Mouse (Mus musculus) forebrain, embryonic 10.5 days (tissue): Measurements from ENCODE around the gene Miox. TPM values are rescaled to one million over a fixed set of nuclear protein-coding genes. Genes with fewer than 3 reads are reported as not detected.

Source experiments
- DNase-seq: peaks from one replicate; pipeline ENCODE4 v3.0.0-alpha.2; 2017; ENCODE audit warnings: low spot score; ENCODE audit errors: extremely low spot score
- H3K27ac ChIP-seq: fragments of 300-500 bp; sonication (generic); 2 replicates; pipeline ENCODE4 v1.5.1; 2016; ENCODE audit warnings: mild to moderate bottlenecking
- H3K27me3 ChIP-seq: fragments of 300-500 bp; sonication (generic); 2 replicates; pipeline ENCODE4 v1.6.1; 2016; ENCODE audit warnings: mild to moderate bottlenecking; ENCODE audit not compliant: poor library complexity, severe bottlenecking
- H3K36me3 ChIP-seq: fragments of 300-500 bp; sonication (generic); replicated peaks from 2 replicates; pipeline ENCODE4 v1.6.1; 2016; ENCODE audit warnings: mild to moderate bottlenecking, moderate library complexity
- H3K4me1 ChIP-seq: fragments of 300-500 bp; sonication (generic); 2 replicates; pipeline ENCODE4 v1.6.1; 2016
- H3K4me3 ChIP-seq: fragments of 300-500 bp; sonication (generic); 2 replicates; pipeline ENCODE4 v1.5.1; 2016; ENCODE audit warnings: mild to moderate bottlenecking, moderate library complexity
- H3K9me3 ChIP-seq: fragments of 300-500 bp; sonication (generic); 2 replicates; pipeline ENCODE4 v1.6.1; 2016; ENCODE audit warnings: mild to moderate bottlenecking, moderate library complexity
- WGBS: fragments of 180-500 bp; shearing (Covaris S2); methylation state at CpG from one replicate; pipeline ENCODE4 v1.1.7; 2016; 5-methylcytosine and 5-hydroxymethylcytosine counted together
- polyA plus RNA-seq: library from polyadenylated mRNA; unstranded; fragments of >200 nt; fragmentation: Nextera tagmentation; extraction: Ambion mirVana; gene quantifications from 2 replicates; pipeline ENCODE4 v1.2.1, GENCODE M21; 2016

The Miox gene
- not detected in 2 replicates for polyA plus RNA-seq

GRCm38 (mm10) chr15:89334271-89334670, at the start of gene Miox:
Gene Miox, plus strand, starts transcription at chr15:89334398.
- no peak for DNase-seq
- Histone ChIP-seq H3K36me3 (no peaks in the 10 kb centered on the region), H3K4me3 (no peak within 1 kb of the TSS), H3K27me3 (no peaks in the 10 kb centered on the region), H3K9me3 (no peaks in the 10 kb centered on the region), H3K4me1 (no peaks in the 10 kb centered on the region), H3K27ac (no peak within 1 kb of the TSS)
- 93% methylated on average over 7 of the region's 7 CpGs for WGBS

- Histone ChIP-seq H3K4me1 (no peaks in the 10 kb centered on the region), H3K9me3 (no peaks in the 10 kb centered on the region), H3K27me3 (no peaks in the 10 kb centered on the region), H3K4me3 (no peak overlapping the region), H3K27ac (no peak overlapping the region), H3K36me3 (peaks cover 99% of the 10 kb centered on the region)
- no peak for DNase-seq
These were observed 49.2 kb upstream of the Miox start for GRCm38 (mm10) chr15:89285004-89285403.

GRCm38 (mm10) chr15:89285478-89285877, 48.7 kb upstream of the Miox start:
- no peak overlapping the region for H3K4me3 ChIP-seq
- DNase-seq: no peak
- H3K4me1 ChIP-seq: no peaks in the 10 kb centered on the region
- no peaks in the 10 kb centered on the region for H3K9me3 ChIP-seq
- H3K27ac ChIP-seq: no peak overlapping the region
- H3K27me3 ChIP-seq: no peaks in the 10 kb centered on the region
- 92% methylated on average over 5 of the region's 5 CpGs for WGBS
- H3K36me3 ChIP-seq: peaks cover 99% of the 10 kb centered on the region

GRCm38 (mm10) chr15:89286114-89286513, 48.1 kb upstream of the Miox start:
- Histone ChIP-seq H3K4me1 (no peaks in the 10 kb centered on the region), H3K36me3 (peaks cover 99% of the 10 kb centered on the region), H3K27me3 (no peaks in the 10 kb centered on the region), H3K4me3 (no peak overlapping the region), H3K9me3 (no peaks in the 10 kb centered on the region), H3K27ac (no peak overlapping the region)
- no peak for DNase-seq
- 93% methylated on average over 7 of the region's 7 CpGs for WGBS

- no peaks in the 10 kb centered on the region for H3K4me1 ChIP-seq
- no peaks in the 10 kb centered on the region for H3K9me3 ChIP-seq
- no peak overlapping the region for H3K27ac ChIP-seq
- H3K4me3 ChIP-seq: no peak overlapping the region
- DNase-seq: no peak
- WGBS: 92% methylated on average over 5 of the region's 5 CpGs
- no peaks in the 10 kb centered on the region for H3K27me3 ChIP-seq
- H3K36me3 ChIP-seq: peaks cover 99% of the 10 kb centered on the region
These were observed 47.6 kb upstream of the Miox start for GRCm38 (mm10) chr15:89286582-89286981.

GRCm38 (mm10) chr15:89288227-89288767, 45.9 kb upstream of the Miox start:
- DNase-seq: no peak
- Histone ChIP-seq H3K36me3 (peaks cover 99% of the 10 kb centered on the region), H3K4me1 (no peaks in the 10 kb centered on the region), H3K27ac (no peak overlapping the region), H3K4me3 (no peak overlapping the region), H3K9me3 (no peaks in the 10 kb centered on the region), H3K27me3 (no peaks in the 10 kb centered on the region)
- WGBS: 91% methylated on average over 23 of the region's 23 CpGs

GRCm38 (mm10) chr15:89289455-89289854, 44.7 kb upstream of the Miox start:
- Histone ChIP-seq H3K36me3 (peaks cover 99% of the 10 kb centered on the region), H3K27me3 (no peaks in the 10 kb centered on the region), H3K4me3 (no peak overlapping the region), H3K27ac (no peak overlapping the region), H3K9me3 (no peaks in the 10 kb centered on the region), H3K4me1 (no peaks in the 10 kb centered on the region)
- 95% methylated on average over 11 of the region's 11 CpGs for WGBS
- no peak for DNase-seq

GRCm38 (mm10) chr15:89291521-89291920, 42.7 kb upstream of the Miox start:
- Histone ChIP-seq H3K4me1 (no peaks in the 10 kb centered on the region), H3K27me3 (no peaks in the 10 kb centered on the region), H3K36me3 (peaks cover 100% of the 10 kb centered on the region), H3K4me3 (no peak overlapping the region), H3K9me3 (no peaks in the 10 kb centered on the region), H3K27ac (no peak overlapping the region)
- 84% methylated on average over 3 of the region's 3 CpGs for WGBS
- no peak for DNase-seq

- WGBS: 89% methylated on average over 2 of the region's 2 CpGs
- no peak overlapping the region for H3K27ac ChIP-seq
- no peaks in the 10 kb centered on the region for H3K4me1 ChIP-seq
- H3K9me3 ChIP-seq: no peaks in the 10 kb centered on the region
- no peak overlapping the region for H3K4me3 ChIP-seq
- DNase-seq: no peak
- no peaks in the 10 kb centered on the region for H3K27me3 ChIP-seq
- peaks cover 100% of the 10 kb centered on the region for H3K36me3 ChIP-seq
These were observed 41.4 kb upstream of the Miox start for GRCm38 (mm10) chr15:89292795-89293194.

GRCm38 (mm10) chr15:89293778-89294177, 40.4 kb upstream of the Miox start:
- Histone ChIP-seq H3K27ac (no peak overlapping the region), H3K4me1 (no peaks in the 10 kb centered on the region), H3K9me3 (no peaks in the 10 kb centered on the region), H3K36me3 (peaks cover 99% of the 10 kb centered on the region), H3K4me3 (no peak overlapping the region), H3K27me3 (no peaks in the 10 kb centered on the region)
- 93% methylated on average over 10 of the region's 10 CpGs for WGBS
- no peak for DNase-seq

- no peaks in the 10 kb centered on the region for H3K9me3 ChIP-seq
- H3K4me1 ChIP-seq: no peaks in the 10 kb centered on the region
- peaks cover 97% of the 10 kb centered on the region for H3K36me3 ChIP-seq
- no peak for DNase-seq
- WGBS: 93% methylated on average over 8 of the region's 8 CpGs
- no peaks in the 10 kb centered on the region for H3K27me3 ChIP-seq
- no peak overlapping the region for H3K4me3 ChIP-seq
- no peak overlapping the region for H3K27ac ChIP-seq
These were observed 38.5 kb upstream of the Miox start for GRCm38 (mm10) chr15:89295580-89296165.

GRCm38 (mm10) chr15:89296465-89296864, 37.7 kb upstream of the Miox start:
- Histone ChIP-seq H3K36me3 (peaks cover 97% of the 10 kb centered on the region), H3K4me3 (no peak overlapping the region), H3K9me3 (no peaks in the 10 kb centered on the region), H3K27me3 (no peaks in the 10 kb centered on the region), H3K4me1 (no peaks in the 10 kb centered on the region), H3K27ac (no peak overlapping the region)
- no peak for DNase-seq
- 84% methylated on average over 1 of the region's 1 CpGs for WGBS

GRCm38 (mm10) chr15:89297695-89298094, 36.5 kb upstream of the Miox start:
- peaks cover 97% of the 10 kb centered on the region for H3K36me3 ChIP-seq
- no peaks in the 10 kb centered on the region for H3K27me3 ChIP-seq
- no peak overlapping the region for H3K4me3 ChIP-seq
- H3K4me1 ChIP-seq: no peaks in the 10 kb centered on the region
- no peak overlapping the region for H3K27ac ChIP-seq
- no peak for DNase-seq
- WGBS: 97% methylated on average over 2 of the region's 2 CpGs
- no peaks in the 10 kb centered on the region for H3K9me3 ChIP-seq

- 95% methylated on average over 13 of the region's 13 CpGs for WGBS
- no peaks in the 10 kb centered on the region for H3K4me1 ChIP-seq
- no peak for DNase-seq
- H3K9me3 ChIP-seq: no peaks in the 10 kb centered on the region
- peaks cover 97% of the 10 kb centered on the region for H3K36me3 ChIP-seq
- no peaks in the 10 kb centered on the region for H3K27me3 ChIP-seq
- H3K27ac ChIP-seq: no peak overlapping the region
- no peak overlapping the region for H3K4me3 ChIP-seq
These were observed 34.0 kb upstream of the Miox start for GRCm38 (mm10) chr15:89300180-89300579.
